Mouse (Mus musculus): ENCODE data around the gene Hps1.

DNA sequence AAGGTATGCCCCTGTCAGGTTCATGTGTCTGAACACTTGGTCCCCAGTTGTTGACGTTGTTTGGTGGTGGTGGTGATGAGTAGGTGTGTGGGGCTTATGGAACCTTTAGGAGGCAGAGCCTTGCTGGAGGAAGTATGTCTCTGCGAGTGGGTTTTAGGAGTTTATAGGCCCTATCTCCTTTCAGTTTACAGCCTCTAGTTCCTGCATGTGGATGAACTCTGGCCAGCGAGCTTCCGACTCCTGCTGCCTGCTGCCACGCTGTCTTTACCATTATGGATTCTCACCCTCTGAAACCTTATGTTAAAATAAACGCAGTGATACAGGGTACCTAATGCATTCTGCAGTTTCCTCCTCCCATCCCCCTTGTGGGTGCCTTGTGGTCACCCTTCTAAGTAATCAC is 40.0 kb downstream of the Hps1 start:
- TF ChIP-seq CTCF (conservative IDR thresholded peaks at IDR 0.05; ENCODE audit: low read length) (no peak), NANOG (IDR thresholded peaks at IDR 0.05; ENCODE audit: borderline replicate concordance, low read length) (no peak), POU5F1 (IDR thresholded peaks at IDR 0.05; ENCODE audit: borderline replicate concordance, low read length) (no peak)
